Mouse (Mus musculus) heart, embryonic 12.5 days (tissue): Measurements from ENCODE around the gene A4galt. TPM values are rescaled to one million over a fixed set of nuclear protein-coding genes. Genes with fewer than 3 reads are reported as not detected.

Experiments used
- ATAC-seq: fragments of 200-750 bp; cut with Nextera tagmentation; 2 replicates; pipeline ENCODE4 v1.8.0; 2017; ENCODE audit warnings: moderate TSS enrichment, moderate library complexity; ENCODE audit not compliant: insufficient number of reproducible peaks, low FRiP score
- H3K27ac ChIP-seq: fragments of 300-500 bp; sonication (generic); 2 replicates; pipeline ENCODE4 v1.5.1; 2016; ENCODE audit warnings: mild to moderate bottlenecking, moderate library complexity; ENCODE audit not compliant: poor library complexity, severe bottlenecking
- H3K27me3 ChIP-seq: fragments of 300-500 bp; sonication (generic); replicated peaks from 2 replicates; pipeline ENCODE4 v1.6.1; 2016; ENCODE audit warnings: mild to moderate bottlenecking, moderate library complexity
- H3K36me3 ChIP-seq: fragments of 300-500 bp; sonication (generic); 2 replicates; pipeline ENCODE4 v1.6.1; 2016; ENCODE audit warnings: mild to moderate bottlenecking, moderate library complexity
- H3K4me1 ChIP-seq: fragments of 300-500 bp; sonication (generic); replicated peaks from 2 replicates; pipeline ENCODE4 v1.6.1; 2016; ENCODE audit warnings: mild to moderate bottlenecking
- H3K4me2 ChIP-seq: fragments of 300-500 bp; sonication (generic); 2 replicates; pipeline ENCODE4 v1.6.1; 2016; ENCODE audit warnings: mild to moderate bottlenecking, moderate library complexity
- H3K4me3 ChIP-seq: fragments of 300-500 bp; sonication (generic); 2 replicates; pipeline ENCODE4 v1.5.1; 2016; ENCODE audit warnings: mild to moderate bottlenecking
- H3K9ac ChIP-seq: fragments of 300-500 bp; sonication (generic); 2 replicates; pipeline ENCODE4 v1.6.1; 2016; ENCODE audit warnings: mild to moderate bottlenecking, moderate library complexity
- H3K9me3 ChIP-seq: fragments of 300-500 bp; sonication (generic); replicated peaks from 2 replicates; pipeline ENCODE4 v1.6.1; 2016; ENCODE audit warnings: mild to moderate bottlenecking, moderate library complexity
- WGBS: fragments of 180-500 bp; shearing (Covaris S2); methylation state at CpG from one replicate; pipeline ENCODE4 v1.1.7; 2016; 5-methylcytosine and 5-hydroxymethylcytosine counted together
- polyA plus RNA-seq: library from polyadenylated mRNA; unstranded; fragments of >200 nt; fragmentation: Nextera tagmentation; extraction: Ambion mirVana; gene quantifications from 2 replicates; pipeline ENCODE4 v1.2.1, GENCODE M21; 2016

The A4galt gene
- polyA plus RNA-seq, 1 experiment from 2014 or later: 0.18 TPM

GRCm38 (mm10) chr15:83202412-83202811 is 49.2 kb downstream of the A4galt start:
- ATAC-seq: no peak
- Histone ChIP-seq H3K4me2 (no peak overlapping the region), H3K4me3 (no peak overlapping the region), H3K9ac (no peak overlapping the region), H3K9me3 (no peaks in the 10 kb centered on the region), H3K27ac (peak overlapping the region; percentile 43; the same call in 1 of the 2 replicates), H3K27me3 (no peaks in the 10 kb centered on the region), H3K36me3 (no peaks in the 10 kb centered on the region), H3K4me1 (0 out of 2 replicates have a peak, but pooled peaks cover 12% of the 10 kb centered on the region)
- WGBS: 44% methylated on average over 4 of the region's 4 CpGs

- H3K9me3 ChIP-seq: 0 out of 2 replicates have a peak, but pooled peaks cover 4% of the 10 kb centered on the region
- 86% methylated on average over 4 of the region's 4 CpGs for WGBS
- H3K27me3 ChIP-seq: no peaks in the 10 kb centered on the region
- H3K4me2 ChIP-seq: no peak overlapping the region
- no peaks in the 10 kb centered on the region for H3K4me1 ChIP-seq
- no peak overlapping the region for H3K27ac ChIP-seq
- no peaks in the 10 kb centered on the region for H3K36me3 ChIP-seq
- H3K4me3 ChIP-seq: no peak overlapping the region
- no peak overlapping the region for H3K9ac ChIP-seq
- no peak for ATAC-seq
Measured at GRCm38 (mm10) chr15:83193413-83193812, 58.2 kb downstream of the A4galt start.

DNA sequence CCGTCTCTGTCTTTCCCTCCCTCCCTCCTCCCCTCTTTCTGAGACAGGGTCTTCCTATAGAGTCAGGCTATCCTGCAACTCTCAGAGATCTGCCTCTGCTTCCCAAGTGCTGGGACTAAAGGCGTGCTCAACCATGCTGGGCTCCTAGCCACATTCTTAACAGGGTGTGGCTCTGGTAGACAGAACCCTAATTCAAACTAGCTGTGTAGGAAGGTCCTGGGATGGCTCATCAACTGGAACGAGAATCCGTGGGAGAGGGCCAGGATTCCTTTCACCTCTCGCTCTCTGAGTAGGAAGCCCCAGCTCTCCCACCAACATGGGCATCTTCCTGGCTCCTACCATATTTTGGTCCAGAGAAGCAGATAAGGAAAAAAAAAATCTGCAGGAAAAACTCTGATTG is 69.2 kb downstream of the A4galt start:
- Histone ChIP-seq H3K4me1 (peaks cover 5% of the 10 kb centered on the region; the same call in 1 of the 2 replicates), H3K27me3 (0 out of 2 replicates have a peak, but pooled peaks cover 7% of the 10 kb centered on the region), H3K4me2 (no peak overlapping the region), H3K36me3 (no peaks in the 10 kb centered on the region), H3K9me3 (no peaks in the 10 kb centered on the region), H3K9ac (no peak overlapping the region), H3K27ac (no peak overlapping the region), H3K4me3 (no peak overlapping the region)
- WGBS: 68% methylated on average over 5 of the region's 5 CpGs
- no peak for ATAC-seq

DNA sequence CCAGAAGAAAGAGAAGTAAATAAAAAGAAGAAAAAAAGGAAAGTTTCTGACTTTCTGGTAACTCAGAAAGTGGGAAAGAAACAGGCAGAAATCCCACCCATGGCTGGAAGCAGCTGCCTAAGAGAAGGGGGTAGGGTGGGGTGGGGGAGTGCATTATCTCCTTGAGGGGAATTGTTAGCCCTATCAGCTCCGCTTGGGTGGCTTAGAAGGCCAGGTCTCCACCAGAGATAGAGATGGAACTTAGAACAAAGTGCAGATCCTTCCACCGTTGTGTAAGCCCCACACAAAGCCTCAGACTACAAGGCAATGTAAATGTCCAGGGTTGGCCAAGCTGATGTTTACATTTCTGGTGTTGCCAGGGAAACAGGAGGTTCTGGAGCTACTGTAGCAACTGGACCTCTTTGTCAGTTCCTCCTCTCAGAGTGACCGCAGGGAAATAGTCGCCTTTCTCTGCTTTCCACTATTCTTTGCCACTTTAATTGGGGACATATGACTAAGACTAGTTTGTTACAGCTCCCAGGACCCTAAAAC is 69.7 kb downstream of the A4galt start:
- Histone ChIP-seq H3K4me2 (no peak overlapping the region), H3K36me3 (no peaks in the 10 kb centered on the region), H3K4me1 (peaks cover 5% of the 10 kb centered on the region; the same call in 1 of the 2 replicates), H3K4me3 (no peak overlapping the region), H3K9ac (no peak overlapping the region), H3K27me3 (0 out of 2 replicates have a peak, but pooled peaks cover 7% of the 10 kb centered on the region), H3K27ac (no peak overlapping the region), H3K9me3 (no peaks in the 10 kb centered on the region)
- WGBS: 43% methylated on average over 4 of the region's 4 CpGs
- ATAC-seq: no peak

DNA sequence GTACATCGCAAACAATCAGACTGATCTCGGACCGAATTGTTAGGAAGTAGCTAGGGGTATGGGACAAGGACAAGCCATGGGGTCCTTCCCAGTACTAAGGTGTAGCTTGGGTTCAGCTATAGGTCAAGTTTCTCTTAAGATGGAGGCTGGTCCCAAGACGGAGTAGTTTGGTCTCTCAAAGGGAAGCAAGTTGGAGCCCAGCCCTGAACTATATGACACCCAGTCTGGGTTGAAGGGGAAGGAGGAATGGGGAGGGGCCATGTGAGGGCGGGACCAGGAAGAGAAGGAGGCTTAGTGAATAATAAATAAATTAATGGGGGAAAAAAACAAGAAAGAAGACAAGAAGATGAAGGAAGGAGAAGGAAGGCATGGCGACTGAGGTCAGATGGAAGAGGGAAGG is 71.6 kb downstream of the A4galt start:
- no peaks in the 10 kb centered on the region for H3K9me3 ChIP-seq
- H3K9ac ChIP-seq: no peak overlapping the region
- no peak for ATAC-seq
- 0 out of 2 replicates have a peak, but pooled peaks cover 7% of the 10 kb centered on the region for H3K27me3 ChIP-seq
- WGBS: 90% methylated on average over 6 of the region's 6 CpGs
- H3K36me3 ChIP-seq: no peaks in the 10 kb centered on the region
- peaks cover 5% of the 10 kb centered on the region; the same call in 1 of the 2 replicates for H3K4me1 ChIP-seq
- no peak overlapping the region for H3K4me3 ChIP-seq
- H3K4me2 ChIP-seq: no peak overlapping the region
- no peak overlapping the region for H3K27ac ChIP-seq

Other genes starting within 250 kb of the A4galt start
- 1.7 and 1.9 TPM in 2 replicates for gene Nfam1, start 218.5 kb downstream of the A4galt start, polyA plus RNA-seq
- gene Serhl, start 162.3 kb downstream of the A4galt start, polyA plus RNA-seq: 58.9 and 68.8 TPM in 2 replicates
- 39.3 and 44.8 TPM in 2 replicates for gene Rrp7a, start 129.0 kb downstream of the A4galt start, polyA plus RNA-seq
- 89.1 and 90.7 TPM in 2 replicates for gene Poldip3, start 102.4 kb downstream of the A4galt start, polyA plus RNA-seq
- 132 and 136 TPM in 2 replicates for gene Cyb5r3, start 79.2 kb downstream of the A4galt start, polyA plus RNA-seq
- gene Arfgap3, start 98.5 kb upstream of the A4galt start, polyA plus RNA-seq: 29.4 and 31.6 TPM in 2 replicates
- 70.8 and 72.0 TPM in 2 replicates for gene Pacsin2, start 212.8 kb upstream of the A4galt start, polyA plus RNA-seq